Mouse (Mus musculus): Measurements from ENCODE around the gene Trim30c.
"Not testable (repeated sequence)": the region's sequence is repeated elsewhere in the genome, so short reads cannot be mapped to it uniquely, and the experiment has no call there.

The Trim30c gene

GRCm38 (mm10) chr7:104400698-104401097 is at the start of gene Trim30c:
Gene Trim30c, minus strand, starts transcription at chr7:104400837.
- DNase-seq (ENCODE audit: low spot score): no peak

GRCm38 (mm10) chr7:104445961-104446645 is 45.5 kb upstream of the Trim30c start:
- no peak for DNase-seq (ENCODE audit: low spot score)

GRCm38 (mm10) chr7:104404460-104404950 is 3.9 kb upstream of the Trim30c start:
- no peak for DNase-seq (ENCODE audit: low spot score)

- no peak for DNase-seq (ENCODE audit: low spot score)
These were observed 503 bp upstream of the Trim30c start for GRCm38 (mm10) chr7:104401140-104401539.

GRCm38 (mm10) chr7:104398492-104398891 is 2.1 kb downstream of the Trim30c start:
- DNase-seq (ENCODE audit: low spot score): no peak

- no peak for DNase-seq (ENCODE audit: low spot score)
These were observed 30.8 kb downstream of the Trim30c start, which contains the start of gene Trim30b for GRCm38 (mm10) chr7:104369736-104370414. Gene Trim30b, minus strand, starts transcription at chr7:104369884.

- DNase-seq (ENCODE audit: low spot score): no peak
These were observed 34.3 kb downstream of the Trim30c start for GRCm38 (mm10) chr7:104366339-104366738.

GRCm38 (mm10) chr7:104353600-104353967 is 47.1 kb downstream of the Trim30c start:
- DNase-seq (ENCODE audit: low spot score): no peak

- no peak for DNase-seq (ENCODE audit: low spot score)
These were observed 47.7 kb downstream of the Trim30c start, which contains the start of gene Trim12c for GRCm38 (mm10) chr7:104352717-104353599. Gene Trim12c, minus strand, starts transcription at chr7:104353362.

- not testable (repeated sequence) for DNase-seq (ENCODE audit: low spot score)
These were observed 52.6 kb downstream of the Trim30c start for GRCm38 (mm10) chr7:104348043-104348442.

GRCm38 (mm10) chr7:104340744-104341143 is 59.9 kb downstream of the Trim30c start:
- not testable (repeated sequence) for DNase-seq (ENCODE audit: low spot score)

GRCm38 (mm10) chr7:104335547-104335946 is 65.1 kb downstream of the Trim30c start:
- DNase-seq (ENCODE audit: low spot score): not testable (repeated sequence)
